Mouse (Mus musculus) liver, embryonic 11.5 days (tissue): Measurements from ENCODE around the gene Pank2. TPM values are rescaled to one million over a fixed set of nuclear protein-coding genes. Genes with fewer than 3 reads are reported as not detected.
"Not testable (repeated sequence)": the region's sequence is repeated elsewhere in the genome, so short reads cannot be mapped to it uniquely, and the experiment has no call there.

ENCODE experiments used
- ATAC-seq: fragments of 200-750 bp; cut with Nextera tagmentation; replicated peaks from 2 replicates; pipeline ENCODE4 v1.8.0; 2017; ENCODE audit warnings: moderate number of reproducible peaks, mild to moderate bottlenecking, moderate TSS enrichment, moderate library complexity; ENCODE audit not compliant: low FRiP score
- DNase-seq: peaks from one replicate; pipeline ENCODE4 v3.0.0-alpha.2; 2017; ENCODE audit warnings: low spot score
- H3K27ac ChIP-seq: fragments of 300-500 bp; sonication (generic); 2 replicates; pipeline ENCODE4 v1.5.1; 2014; ENCODE audit warnings: mild to moderate bottlenecking, low read depth, low read length, control low read depth
- H3K27me3 ChIP-seq: fragments of 300-500 bp; sonication (generic); replicated peaks from 2 replicates; pipeline ENCODE4 v1.6.1; 2014; ENCODE audit warnings: low read length, mixed read lengths; ENCODE audit not compliant: control insufficient read depth, insufficient read depth
- H3K36me3 ChIP-seq: fragments of 300-500 bp; sonication (generic); 2 replicates; pipeline ENCODE4 v1.6.1; 2014; ENCODE audit warnings: mild to moderate bottlenecking, low read length, moderate library complexity, mixed read lengths; ENCODE audit not compliant: control insufficient read depth, insufficient read depth
- H3K4me1 ChIP-seq: fragments of 300-500 bp; sonication (generic); replicated peaks from 2 replicates; pipeline ENCODE4 v1.6.1; 2014; ENCODE audit warnings: low read length, mixed read lengths; ENCODE audit not compliant: control insufficient read depth, insufficient read depth
- H3K4me2 ChIP-seq: fragments of 300-500 bp; sonication (generic); 2 replicates; pipeline ENCODE4 v1.6.1; 2014; ENCODE audit warnings: mild to moderate bottlenecking, control low read depth, moderate library complexity
- H3K4me3 ChIP-seq: fragments of 300-500 bp; sonication (generic); 2 replicates; pipeline ENCODE4 v1.5.1; 2014; ENCODE audit warnings: low read depth, low read length, control low read depth
- H3K9ac ChIP-seq: fragments of 300-500 bp; sonication (generic); 2 replicates; pipeline ENCODE4 v1.6.1; 2014; ENCODE audit warnings: low read depth, low read length, control low read depth
- H3K9me3 ChIP-seq: fragments of 300-500 bp; sonication (generic); 2 replicates; pipeline ENCODE4 v1.6.1; 2016; ENCODE audit warnings: low read length, inconsistent platforms, mixed read lengths; ENCODE audit not compliant: control insufficient read depth
- WGBS: fragments of 180-500 bp; shearing (Covaris S2); extraction: QIAGEN DNeasy Blood & Tissue Kit; methylation state at CpG from one replicate; pipeline ENCODE4 v1.1.7; 2014; 5-methylcytosine and 5-hydroxymethylcytosine counted together
- polyA plus RNA-seq: library from polyadenylated mRNA; unstranded; fragments of >200 nt; fragmentation: Nextera tagmentation; extraction: Ambion mirVana; gene quantifications from 2 replicates; pipeline ENCODE4 v1.2.1, GENCODE M21; 2014

Pank2 gene
- polyA plus RNA-seq, 1 experiment from 2014 or later = 41.7 TPM

GRCm38 (mm10) chr2:131226669-131227068, 35.6 kb upstream of the Pank2 start:
- not testable (repeated sequence) for H3K27ac ChIP-seq, H3K9ac ChIP-seq, ATAC-seq, H3K36me3 ChIP-seq, H3K27me3 ChIP-seq, H3K4me3 ChIP-seq, H3K9me3 ChIP-seq, H3K4me2 ChIP-seq, DNase-seq
- peaks cover 28% of the 10 kb centered on the region for H3K4me1 ChIP-seq
- 70% methylated on average over 2 of the region's 2 CpGs for WGBS

GRCm38 (mm10) chr2:131227243-131227642, 35.1 kb upstream of the Pank2 start:
- Histone ChIP-seq H3K9ac (no peak overlapping the region), H3K36me3 (no peaks in the 10 kb centered on the region), H3K27me3 (no peaks in the 10 kb centered on the region), H3K27ac (no peak overlapping the region), H3K4me2 (no peak overlapping the region), H3K4me1 (peaks cover 23% of the 10 kb centered on the region), H3K9me3 (no peaks in the 10 kb centered on the region), H3K4me3 (no peak overlapping the region)
- ATAC-seq (no peak), DNase-seq (no peak)
- 66% methylated on average over 3 of the region's 3 CpGs for WGBS

GRCm38 (mm10) chr2:131232558-131232957, 29.7 kb upstream of the Pank2 start:
- ATAC-seq (peak; percentile 53), DNase-seq (no peak)
- Histone ChIP-seq H3K4me1 (peaks cover 32% of the 10 kb centered on the region), H3K36me3 (no peaks in the 10 kb centered on the region; the same call in 1 of the 2 replicates), H3K9ac (no peak overlapping the region), H3K4me3 (no peak overlapping the region), H3K4me2 (peak overlapping the region; percentile 96; the same call in 1 of the 2 replicates), H3K27me3 (no peaks in the 10 kb centered on the region), H3K9me3 (no peaks in the 10 kb centered on the region), H3K27ac (no peak overlapping the region)
- 81% methylated on average over 2 of the region's 2 CpGs for WGBS

- Histone ChIP-seq H3K36me3 (peaks cover under 1% of the 10 kb centered on the region; the same call in 1 of the 2 replicates), H3K4me1 (peaks cover 32% of the 10 kb centered on the region), H3K4me2 (peak within 1 kb of the TSS; percentile 96), H3K27ac (peak within 1 kb of the TSS; percentile 81), H3K9me3 (no peaks in the 10 kb centered on the region), H3K9ac (peak within 1 kb of the TSS; percentile 88), H3K4me3 (peak within 1 kb of the TSS; percentile 81), H3K27me3 (no peaks in the 10 kb centered on the region)
- DNase-seq = peak; percentile 93
- peak; percentile 99 for ATAC-seq
- WGBS = 14% methylated on average over 29 of the region's 29 CpGs
Observed at GRCm38 (mm10) chr2:131233307-131234126, 28.8 kb upstream of the Pank2 start, which contains the start of gene Mavs. TSS of gene Mavs (plus strand) at chr2:131234063.

- H3K4me1 ChIP-seq = peaks cover 33% of the 10 kb centered on the region
- 17% methylated on average over 28 of the region's 28 CpGs for WGBS
- ATAC-seq = peak; percentile 27; the same call in 1 of the 2 replicates
Observed at GRCm38 (mm10) chr2:131234127-131234650, 28.1 kb upstream of the Pank2 start.

GRCm38 (mm10) chr2:131234970-131235635, 27.2 kb upstream of the Pank2 start:
- DNase-seq (no peak), ATAC-seq (no peak)
- Histone ChIP-seq H3K36me3 (peaks cover 7% of the 10 kb centered on the region; the same call in 1 of the 2 replicates), H3K27me3 (no peaks in the 10 kb centered on the region), H3K27ac (peak overlapping the region; percentile 81), H3K4me1 (peaks cover 39% of the 10 kb centered on the region), H3K9me3 (no peaks in the 10 kb centered on the region), H3K9ac (peak overlapping the region; percentile 88), H3K4me2 (peak overlapping the region; percentile 96), H3K4me3 (peak overlapping the region; percentile 81)
- WGBS = 54% methylated on average over 7 of the region's 7 CpGs

More at GRCm38 (mm10) chr2:131234127-131234650, 28.1 kb upstream of the Pank2 start:
- peak overlapping the region; percentile 96 for H3K4me2 ChIP-seq
- H3K27me3 ChIP-seq = no peaks in the 10 kb centered on the region
- peaks cover 3% of the 10 kb centered on the region; the same call in 1 of the 2 replicates for H3K36me3 ChIP-seq
- peak overlapping the region; percentile 88 for H3K9ac ChIP-seq
- peak overlapping the region; percentile 81 for H3K27ac ChIP-seq
- DNase-seq = no peak
- H3K4me3 ChIP-seq = peak overlapping the region; percentile 81
- H3K9me3 ChIP-seq = no peaks in the 10 kb centered on the region

- no peak overlapping the region for H3K4me3 ChIP-seq
- peak overlapping the region; percentile 46 for H3K27ac ChIP-seq
- DNase-seq = no peak
- no peak overlapping the region for H3K4me2 ChIP-seq
- H3K4me1 ChIP-seq = peaks cover 22% of the 10 kb centered on the region
- no peaks in the 10 kb centered on the region for H3K9me3 ChIP-seq
- peaks cover 40% of the 10 kb centered on the region for H3K36me3 ChIP-seq
- no peak for ATAC-seq
- no peak overlapping the region for H3K9ac ChIP-seq
- H3K27me3 ChIP-seq = no peaks in the 10 kb centered on the region
Observed at GRCm38 (mm10) chr2:131242180-131242579, 20.1 kb upstream of the Pank2 start.

GRCm38 (mm10) chr2:131242929-131243328, 19.4 kb upstream of the Pank2 start:
- Histone ChIP-seq H3K9ac (no peak overlapping the region), H3K9me3 (no peaks in the 10 kb centered on the region), H3K27ac (peak overlapping the region; percentile 46), H3K27me3 (no peaks in the 10 kb centered on the region), H3K4me3 (no peak overlapping the region), H3K4me2 (no peak overlapping the region), H3K4me1 (peaks cover 22% of the 10 kb centered on the region), H3K36me3 (peaks cover 40% of the 10 kb centered on the region)
- DNase-seq (no peak), ATAC-seq (peak; percentile 68)
- WGBS = 48% methylated on average over 7 of the region's 7 CpGs
